Mouse (Mus musculus): Measurements from ENCODE around the gene Hint3. TPM values are rescaled to one million over a fixed set of nuclear protein-coding genes. Genes with fewer than 3 reads are reported as not detected.

Hint3 gene
- polyA plus RNA-seq, 1 experiment = 20.3 TPM

- TF ChIP-seq POLR2A (IDR thresholded peaks at IDR 0.05; ENCODE audit: low read depth, low read length) (no peak), CTCF (conservative IDR thresholded peaks at IDR 0.05; ENCODE audit: insufficient read depth, insufficient read length, low read depth, low read length) (no peak)
- H3K4me1 ChIP-seq (ENCODE audit: control insufficient read depth, insufficient read depth, low read length) = no peaks in the 10 kb centered on the region
- no peaks in the 10 kb centered on the region for H3K27me3 ChIP-seq (replicated peaks; ENCODE audit: control insufficient read depth, insufficient read depth, low read length)
- no peak for DNase-seq
- H3K36me3 ChIP-seq (ENCODE audit: control insufficient read depth, insufficient read depth, low read length) = no peaks in the 10 kb centered on the region
- H3K27ac ChIP-seq (ENCODE audit: insufficient read depth, low read depth, low read length) = no peak overlapping the region
- H3K4me3 ChIP-seq (ENCODE audit: insufficient read depth, low read depth, low read length) = no peak overlapping the region
Measured at GRCm38 (mm10) chr10:30622928-30623327, 6.5 kb downstream of the Hint3 start.

DNA sequence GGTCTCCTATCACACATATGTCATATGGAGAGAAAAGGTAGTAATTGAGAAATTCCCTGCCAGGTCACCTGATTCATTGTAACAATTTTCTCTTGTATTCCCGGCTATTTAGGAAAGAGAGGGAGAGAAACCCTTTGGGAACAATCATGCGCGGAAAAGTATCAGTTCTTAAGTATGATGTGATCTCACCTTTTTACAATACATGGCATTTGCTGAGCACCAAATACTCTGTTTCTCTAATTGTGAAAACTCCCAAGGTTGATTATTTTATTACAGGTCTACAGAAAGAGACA, 10.6 kb downstream of the Hint3 start:
- no peak for TF ChIP-seq CTCF (conservative IDR thresholded peaks at IDR 0.05; ENCODE audit: insufficient read depth, insufficient read length, low read depth, low read length)
- TF ChIP-seq POLR2A (IDR thresholded peaks at IDR 0.05; ENCODE audit: low read depth, low read length) = no peak
- Histone ChIP-seq H3K27me3 (replicated peaks; ENCODE audit: control insufficient read depth, insufficient read depth, low read length) (no peaks in the 10 kb centered on the region), H3K4me3 (ENCODE audit: insufficient read depth, low read depth, low read length) (peak overlapping the region; percentile 63; the same call in 1 of the 2 replicates), H3K4me1 (ENCODE audit: control insufficient read depth, insufficient read depth, low read length) (no peaks in the 10 kb centered on the region), H3K27ac (ENCODE audit: insufficient read depth, low read depth, low read length) (no peak overlapping the region; the same call in 1 of the 2 replicates), H3K36me3 (ENCODE audit: control insufficient read depth, insufficient read depth, low read length) (no peaks in the 10 kb centered on the region)
- WGBS = 34% methylated on average over 3 of the region's 3 CpGs
- DNase-seq = no peak

DNA sequence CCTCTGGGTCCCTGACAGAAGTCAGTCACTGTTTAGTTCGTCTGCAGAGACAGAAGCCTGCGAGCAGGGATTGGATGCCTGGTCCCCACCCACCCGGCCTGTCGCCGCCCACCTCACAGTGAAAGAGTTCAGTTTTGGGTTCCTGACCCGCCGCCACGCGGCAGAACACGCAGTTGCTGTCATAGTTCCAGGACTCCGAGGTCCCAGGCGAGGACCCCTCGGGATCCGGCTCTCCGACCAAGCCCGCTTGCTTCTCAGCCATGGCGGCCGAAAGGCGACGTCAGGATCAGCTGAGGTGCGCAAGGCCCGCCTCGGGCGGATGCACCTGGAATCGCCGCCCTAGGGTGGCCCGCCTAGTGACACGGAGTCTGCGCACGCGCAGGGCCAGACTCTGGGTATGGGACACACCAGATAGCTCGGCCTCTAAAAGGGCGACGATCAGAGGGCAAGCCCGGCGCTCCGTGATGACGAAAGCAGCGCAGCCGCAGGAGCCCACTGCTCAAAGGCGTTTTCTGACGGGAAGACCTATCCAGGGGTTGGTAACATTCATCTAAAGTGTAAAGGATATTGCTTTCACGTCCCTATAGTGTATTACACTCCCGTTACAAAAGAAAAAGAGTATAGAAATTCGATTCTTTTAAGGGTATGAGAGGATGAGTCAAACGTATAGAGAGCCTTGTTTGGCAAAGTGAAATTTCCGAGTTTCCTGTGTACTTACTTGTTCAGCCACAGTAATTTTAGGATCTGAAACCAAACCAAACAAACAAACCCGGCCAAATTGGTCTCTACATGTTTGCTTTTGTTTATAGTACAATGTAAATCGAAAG, 11.1 kb downstream of the Hint3 start:
- WGBS = 1% methylated on average over 49 of the region's 49 CpGs
- Histone ChIP-seq H3K4me3 (ENCODE audit: insufficient read depth, low read depth, low read length) (peak overlapping the region; percentile 63), H3K4me1 (ENCODE audit: control insufficient read depth, insufficient read depth, low read length) (no peaks in the 10 kb centered on the region), H3K27me3 (replicated peaks; ENCODE audit: control insufficient read depth, insufficient read depth, low read length) (no peaks in the 10 kb centered on the region), H3K27ac (ENCODE audit: insufficient read depth, low read depth, low read length) (peak overlapping the region; percentile 84), H3K36me3 (ENCODE audit: control insufficient read depth, insufficient read depth, low read length) (no peaks in the 10 kb centered on the region)
- TF ChIP-seq POLR2A (IDR thresholded peaks at IDR 0.05; ENCODE audit: low read depth, low read length) = peak; percentile 68
- 0 out of 2 replicates have a peak, but pooled peaks have one; percentile 19 for TF ChIP-seq CTCF (conservative IDR thresholded peaks at IDR 0.05; ENCODE audit: insufficient read depth, insufficient read length, low read depth, low read length)
- peak; percentile 99 for DNase-seq

- H3K27ac ChIP-seq (ENCODE audit: insufficient read depth, low read depth, low read length) = no peak overlapping the region
- H3K4me3 ChIP-seq (ENCODE audit: insufficient read depth, low read depth, low read length) = no peak overlapping the region
- H3K27me3 ChIP-seq (replicated peaks; ENCODE audit: control insufficient read depth, insufficient read depth, low read length) = no peaks in the 10 kb centered on the region
- WGBS = 81% methylated on average over 4 of the region's 4 CpGs
- no peaks in the 10 kb centered on the region; the same call in 1 of the 2 replicates for H3K36me3 ChIP-seq (ENCODE audit: control insufficient read depth, insufficient read depth, low read length)
- TF ChIP-seq CTCF (conservative IDR thresholded peaks at IDR 0.05; ENCODE audit: insufficient read depth, insufficient read length, low read depth, low read length) (no peak), POLR2A (IDR thresholded peaks at IDR 0.05; ENCODE audit: low read depth, low read length) (no peak)
- H3K4me1 ChIP-seq (ENCODE audit: control insufficient read depth, insufficient read depth, low read length) = no peaks in the 10 kb centered on the region
- no peak for DNase-seq
Measured at GRCm38 (mm10) chr10:30613039-30613438, 16.4 kb downstream of the Hint3 start.

- DNase-seq = no peak
- Histone ChIP-seq H3K4me3 (ENCODE audit: insufficient read depth, low read depth, low read length) (no peak overlapping the region), H3K27me3 (replicated peaks; ENCODE audit: control insufficient read depth, insufficient read depth, low read length) (no peaks in the 10 kb centered on the region), H3K4me1 (ENCODE audit: control insufficient read depth, insufficient read depth, low read length) (no peaks in the 10 kb centered on the region), H3K36me3 (ENCODE audit: control insufficient read depth, insufficient read depth, low read length) (peaks cover 1% of the 10 kb centered on the region; the same call in 1 of the 2 replicates), H3K27ac (ENCODE audit: insufficient read depth, low read depth, low read length) (no peak overlapping the region)
- no peak for TF ChIP-seq CTCF (conservative IDR thresholded peaks at IDR 0.05; ENCODE audit: insufficient read depth, insufficient read length, low read depth, low read length)
- no peak for TF ChIP-seq POLR2A (IDR thresholded peaks at IDR 0.05; ENCODE audit: low read depth, low read length)
Measured at GRCm38 (mm10) chr10:30609614-30610013, 19.8 kb downstream of the Hint3 start.

- TF ChIP-seq CTCF (conservative IDR thresholded peaks at IDR 0.05; ENCODE audit: insufficient read depth, insufficient read length, low read depth, low read length) (no peak), POLR2A (IDR thresholded peaks at IDR 0.05; ENCODE audit: low read depth, low read length) (no peak)
Measured at GRCm38 (mm10) chr10:30608109-30608508, 21.3 kb downstream of the Hint3 start.

DNA sequence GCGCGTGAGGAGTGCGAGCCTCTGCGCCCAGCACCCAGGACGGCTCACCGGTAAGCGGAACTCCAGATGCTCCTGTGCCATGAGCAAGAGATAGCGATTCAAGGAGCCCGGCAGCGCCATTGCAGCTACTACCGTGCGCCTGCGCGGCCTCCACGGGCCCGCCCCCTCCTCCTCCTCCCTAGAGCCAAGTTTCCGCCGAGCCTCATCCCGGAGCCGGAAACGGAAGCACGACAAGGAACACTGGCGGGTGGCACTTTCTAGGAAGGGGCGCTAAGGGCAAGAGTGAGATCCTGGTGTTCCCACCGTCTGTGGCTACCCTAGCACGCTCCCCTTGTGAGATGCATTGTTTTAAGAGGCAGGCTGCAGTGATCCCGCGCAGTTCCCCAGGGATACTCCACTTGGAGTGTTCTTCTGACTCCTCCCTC, 28.9 kb downstream of the Hint3 start, which contains the start of gene Trmt11:
Gene Trmt11 (minus strand): TSS at position 208 of the 425 bp plus-strand sequence.
- WGBS = under 1% methylated on average over 28 of the region's 28 CpGs
- Histone ChIP-seq H3K36me3 (ENCODE audit: control insufficient read depth, insufficient read depth, low read length) (no peaks in the 10 kb centered on the region), H3K4me3 (ENCODE audit: insufficient read depth, low read depth, low read length) (peak within 1 kb of the TSS; percentile 92), H3K27me3 (replicated peaks; ENCODE audit: control insufficient read depth, insufficient read depth, low read length) (no peaks in the 10 kb centered on the region), H3K27ac (ENCODE audit: insufficient read depth, low read depth, low read length) (peak within 1 kb of the TSS; percentile 78), H3K4me1 (ENCODE audit: control insufficient read depth, insufficient read depth, low read length) (no peaks in the 10 kb centered on the region)
- peak; percentile 94 for DNase-seq
- TF ChIP-seq CTCF (conservative IDR thresholded peaks at IDR 0.05; ENCODE audit: insufficient read depth, insufficient read length, low read depth, low read length) (no peak), POLR2A (IDR thresholded peaks at IDR 0.05; ENCODE audit: low read depth, low read length) (peak; percentile 84)

More at GRCm38 (mm10) chr10:30608109-30608508, 21.3 kb downstream of the Hint3 start:
- WGBS = 85% methylated on average over 2 of the region's 2 CpGs
- DNase-seq = no peak
- no peak overlapping the region for H3K27ac ChIP-seq (ENCODE audit: insufficient read depth, low read depth, low read length)
- no peak overlapping the region for H3K4me3 ChIP-seq (ENCODE audit: insufficient read depth, low read depth, low read length)
- H3K27me3 ChIP-seq (replicated peaks; ENCODE audit: control insufficient read depth, insufficient read depth, low read length) = no peaks in the 10 kb centered on the region
- H3K36me3 ChIP-seq (ENCODE audit: control insufficient read depth, insufficient read depth, low read length) = peaks cover 1% of the 10 kb centered on the region; the same call in 1 of the 2 replicates
- no peaks in the 10 kb centered on the region for H3K4me1 ChIP-seq (ENCODE audit: control insufficient read depth, insufficient read depth, low read length)

All from kidney, adult 2 months (tissue).